Mouse (Mus musculus) midbrain, embryonic 11.5 days (tissue): ENCODE data around the gene Cd22. TPM values are rescaled to one million over a fixed set of nuclear protein-coding genes. Genes with fewer than 3 reads are reported as not detected.
"Not testable (repeated sequence)": the region's sequence is repeated elsewhere in the genome, so short reads cannot be mapped to it uniquely, and the experiment has no call there.

ENCODE experiments used
- ATAC-seq: fragments of 200-750 bp; cut with Nextera tagmentation; 2 replicates; pipeline ENCODE4 v1.8.0; 2017; ENCODE audit warnings: moderate TSS enrichment, moderate library complexity; ENCODE audit not compliant: low FRiP score
- DNase-seq: peaks from one replicate; pipeline ENCODE4 v3.0.0; 2015; ENCODE audit warnings: low spot score; ENCODE audit errors: missing footprints
- H3K27ac ChIP-seq: fragments of 300-500 bp; sonication (generic); 2 replicates; pipeline ENCODE4 v1.5.1; 2014; ENCODE audit warnings: low read depth, low read length
- H3K27me3 ChIP-seq: fragments of 300-500 bp; sonication (generic); 2 replicates; pipeline ENCODE4 v1.6.1; 2014; ENCODE audit warnings: mild to moderate bottlenecking, low read length, moderate library complexity, mixed read lengths; ENCODE audit not compliant: control insufficient read depth, insufficient read depth
- H3K36me3 ChIP-seq: fragments of 300-500 bp; sonication (generic); 2 replicates; pipeline ENCODE4 v1.6.1; 2014; ENCODE audit warnings: mild to moderate bottlenecking, low read length, moderate library complexity, mixed read lengths; ENCODE audit not compliant: control insufficient read depth, insufficient read depth
- H3K4me1 ChIP-seq: fragments of 300-500 bp; sonication (generic); 2 replicates; pipeline ENCODE4 v1.6.1; 2014; ENCODE audit warnings: low read length; ENCODE audit not compliant: control insufficient read depth, insufficient read depth
- H3K4me2 ChIP-seq: fragments of 300-500 bp; sonication (generic); 2 replicates; pipeline ENCODE4 v1.6.1; 2014; ENCODE audit warnings: mild to moderate bottlenecking, moderate library complexity
- H3K4me3 ChIP-seq: fragments of 300-500 bp; sonication (generic); 2 replicates; pipeline ENCODE4 v1.5.1; 2014; ENCODE audit warnings: low read depth, low read length
- H3K9ac ChIP-seq: fragments of 300-500 bp; sonication (generic); 2 replicates; pipeline ENCODE4 v1.6.1; 2014; ENCODE audit warnings: low read length
- H3K9me3 ChIP-seq: fragments of 300-500 bp; sonication (generic); 2 replicates; pipeline ENCODE4 v1.6.1; 2016; ENCODE audit warnings: low read length; ENCODE audit not compliant: control insufficient read depth
- WGBS: fragments of 180-500 bp; shearing (Covaris S2); extraction: QIAGEN DNeasy Blood & Tissue Kit; methylation state at CpG from one replicate; pipeline ENCODE4 v1.1.7; 2014; 5-methylcytosine and 5-hydroxymethylcytosine counted together
- polyA plus RNA-seq: library from polyadenylated mRNA; unstranded; fragments of >200 nt; fragmentation: Nextera tagmentation; extraction: Ambion mirVana; gene quantifications from 2 replicates; pipeline ENCODE4 v1.2.1, GENCODE M21; 2014

The Cd22 gene
- polyA plus RNA-seq, 1 experiment from 2014 or later = not detected

- ATAC-seq = no peak
Observed at GRCm38 (mm10) chr7:30840306-30840705, 39.8 kb downstream of the Cd22 start.

GRCm38 (mm10) chr7:30837277-30837676, 42.9 kb downstream of the Cd22 start:
- H3K27ac ChIP-seq = no peak overlapping the region
- H3K9me3 ChIP-seq = no peaks in the 10 kb centered on the region
- H3K9ac ChIP-seq = no peak overlapping the region
- H3K27me3 ChIP-seq = no peaks in the 10 kb centered on the region
- no peaks in the 10 kb centered on the region for H3K4me1 ChIP-seq
- no peak overlapping the region for H3K4me2 ChIP-seq
- no peaks in the 10 kb centered on the region for H3K36me3 ChIP-seq
- ATAC-seq (no peak), DNase-seq (no peak)
- no peak overlapping the region for H3K4me3 ChIP-seq

More at GRCm38 (mm10) chr7:30840306-30840705, 39.8 kb downstream of the Cd22 start:
- WGBS = 82% methylated on average over 3 of the region's 3 CpGs
- no peaks in the 10 kb centered on the region for H3K9me3 ChIP-seq
- 0 out of 2 replicates have a peak, but pooled peaks cover 2% of the 10 kb centered on the region for H3K4me1 ChIP-seq
- H3K9ac ChIP-seq = no peak overlapping the region
- H3K27me3 ChIP-seq = no peaks in the 10 kb centered on the region
- no peak for DNase-seq
- H3K4me3 ChIP-seq = no peak overlapping the region
- no peak overlapping the region for H3K4me2 ChIP-seq
- no peaks in the 10 kb centered on the region for H3K36me3 ChIP-seq
- H3K27ac ChIP-seq = no peak overlapping the region

- H3K4me3 ChIP-seq, H3K4me2 ChIP-seq, H3K9me3 ChIP-seq, H3K27ac ChIP-seq, H3K4me1 ChIP-seq, ATAC-seq, H3K36me3 ChIP-seq, H3K9ac ChIP-seq, DNase-seq, H3K27me3 ChIP-seq: not testable (repeated sequence)
- 59% methylated on average over 7 of the region's 11 CpGs for WGBS
Observed at GRCm38 (mm10) chr7:30832684-30833083, 47.5 kb downstream of the Cd22 start.

GRCm38 (mm10) chr7:30832261-30832660, 47.9 kb downstream of the Cd22 start:
- no peak overlapping the region for H3K9ac ChIP-seq
- WGBS = 82% methylated on average over 9 of the region's 17 CpGs
- H3K4me1 ChIP-seq = no peaks in the 10 kb centered on the region
- no peak overlapping the region for H3K4me3 ChIP-seq
- no peak overlapping the region for H3K27ac ChIP-seq
- H3K27me3 ChIP-seq = no peaks in the 10 kb centered on the region
- H3K9me3 ChIP-seq = no peaks in the 10 kb centered on the region
- ATAC-seq = no peak
- DNase-seq = no peak
- H3K4me2 ChIP-seq = no peak overlapping the region
- no peaks in the 10 kb centered on the region for H3K36me3 ChIP-seq

GRCm38 (mm10) chr7:30829428-30829827, 50.7 kb downstream of the Cd22 start:
- WGBS = 73% methylated on average over 3 of the region's 3 CpGs

GRCm38 (mm10) chr7:30828871-30829270, 51.3 kb downstream of the Cd22 start:
- H3K27me3 ChIP-seq, H3K4me1 ChIP-seq, ATAC-seq, H3K36me3 ChIP-seq, H3K4me2 ChIP-seq, H3K4me3 ChIP-seq, H3K9me3 ChIP-seq, H3K9ac ChIP-seq, DNase-seq, H3K27ac ChIP-seq: not testable (repeated sequence)

More at GRCm38 (mm10) chr7:30829428-30829827, 50.7 kb downstream of the Cd22 start:
- ATAC-seq (no peak), DNase-seq (no peak)
- Histone ChIP-seq H3K9ac (no peak overlapping the region), H3K4me2 (no peak overlapping the region), H3K36me3 (no peaks in the 10 kb centered on the region), H3K27me3 (no peaks in the 10 kb centered on the region), H3K4me1 (no peaks in the 10 kb centered on the region), H3K27ac (no peak overlapping the region), H3K9me3 (no peaks in the 10 kb centered on the region), H3K4me3 (no peak overlapping the region)

GRCm38 (mm10) chr7:30826660-30827059, 53.5 kb downstream of the Cd22 start:
- no peak for ATAC-seq
- H3K36me3 ChIP-seq = no peaks in the 10 kb centered on the region

GRCm38 (mm10) chr7:30824306-30824705, 55.8 kb downstream of the Cd22 start:
- H3K9me3 ChIP-seq = no peaks in the 10 kb centered on the region
- no peaks in the 10 kb centered on the region for H3K4me1 ChIP-seq
- DNase-seq (peak; percentile 19), ATAC-seq (no peak)
- no peak overlapping the region for H3K27ac ChIP-seq
- no peak overlapping the region for H3K9ac ChIP-seq
- no peak overlapping the region for H3K4me3 ChIP-seq
- H3K4me2 ChIP-seq = no peak overlapping the region
- 96% methylated on average over 3 of the region's 3 CpGs for WGBS
- no peaks in the 10 kb centered on the region for H3K27me3 ChIP-seq
- H3K36me3 ChIP-seq = no peaks in the 10 kb centered on the region

More at GRCm38 (mm10) chr7:30826660-30827059, 53.5 kb downstream of the Cd22 start:
- H3K27ac ChIP-seq = no peak overlapping the region
- no peak overlapping the region for H3K9ac ChIP-seq
- H3K4me2 ChIP-seq = no peak overlapping the region
- DNase-seq = no peak
- H3K27me3 ChIP-seq = no peaks in the 10 kb centered on the region
- H3K4me3 ChIP-seq = no peak overlapping the region
- H3K4me1 ChIP-seq = no peaks in the 10 kb centered on the region
- 96% methylated on average over 10 of the region's 10 CpGs for WGBS
- H3K9me3 ChIP-seq = no peaks in the 10 kb centered on the region

- DNase-seq (no peak), ATAC-seq (no peak)
- no peak within 1 kb of the TSS for H3K4me2 ChIP-seq
- H3K9me3 ChIP-seq = no peaks in the 10 kb centered on the region
- no peak within 1 kb of the TSS for H3K27ac ChIP-seq
- H3K4me1 ChIP-seq = no peaks in the 10 kb centered on the region
- no peaks in the 10 kb centered on the region for H3K27me3 ChIP-seq
- no peak within 1 kb of the TSS for H3K4me3 ChIP-seq
- WGBS = 87% methylated on average over 18 of the region's 18 CpGs
- H3K9ac ChIP-seq = no peak within 1 kb of the TSS
- H3K36me3 ChIP-seq = no peaks in the 10 kb centered on the region
Observed at GRCm38 (mm10) chr7:30823675-30824074, 56.5 kb downstream of the Cd22 start, which contains the start of gene Ffar2. Gene Ffar2, minus strand, starts transcription at chr7:30823775.

- Histone ChIP-seq H3K27me3 (no peaks in the 10 kb centered on the region), H3K4me2 (no peak overlapping the region), H3K27ac (no peak overlapping the region), H3K9me3 (no peaks in the 10 kb centered on the region), H3K4me1 (no peaks in the 10 kb centered on the region), H3K36me3 (no peaks in the 10 kb centered on the region), H3K4me3 (no peak overlapping the region), H3K9ac (no peak overlapping the region)
- ATAC-seq (no peak), DNase-seq (no peak)
- 82% methylated on average over 5 of the region's 5 CpGs for WGBS
Observed at GRCm38 (mm10) chr7:30821532-30821931, 58.6 kb downstream of the Cd22 start.
